Mouse (Mus musculus) midbrain, embryonic 14.5 days (tissue): ENCODE measurements around the gene Vti1a. TPM values are rescaled to one million over a fixed set of nuclear protein-coding genes. Genes with fewer than 3 reads are reported as not detected.

Source experiments
- ATAC-seq: fragments of 200-750 bp; cut with Nextera tagmentation; 2 replicates; pipeline ENCODE4 v1.8.0; 2017; ENCODE audit warnings: moderate number of reproducible peaks, moderate library complexity; ENCODE audit not compliant: low FRiP score, low TSS enrichment
- DNase-seq: peaks from one replicate; pipeline ENCODE4 v3.0.0-alpha.2; 2015
- H3K27ac ChIP-seq: fragments of 300-500 bp; sonication (generic); replicated peaks from 2 replicates; pipeline ENCODE4 v1.5.1; 2014; ENCODE audit warnings: mild to moderate bottlenecking, low read depth, low read length, moderate library complexity
- H3K27me3 ChIP-seq: fragments of 300-500 bp; sonication (generic); 2 replicates; pipeline ENCODE4 v1.6.1; 2014; ENCODE audit warnings: low read length, control low read depth, mixed read lengths; ENCODE audit not compliant: control insufficient read depth, insufficient read depth
- H3K36me3 ChIP-seq: fragments of 300-500 bp; sonication (generic); 2 replicates; pipeline ENCODE4 v1.6.1; 2014; ENCODE audit warnings: low read length, control low read depth; ENCODE audit not compliant: control insufficient read depth, insufficient read depth
- H3K4me1 ChIP-seq: fragments of 300-500 bp; sonication (generic); 2 replicates; pipeline ENCODE4 v1.6.1; 2014; ENCODE audit warnings: mild to moderate bottlenecking, antibody characterized with exemption, low read length, control low read depth; ENCODE audit not compliant: control insufficient read depth, insufficient read depth
- H3K4me2 ChIP-seq: fragments of 300-500 bp; sonication (generic); 2 replicates; pipeline ENCODE4 v1.6.1; 2014; ENCODE audit warnings: mild to moderate bottlenecking, low read length, moderate library complexity
- H3K4me3 ChIP-seq: fragments of 300-500 bp; sonication (generic); replicated peaks from 2 replicates; pipeline ENCODE4 v1.5.1; 2014; ENCODE audit warnings: low read depth, low read length
- H3K9ac ChIP-seq: fragments of 300-500 bp; sonication (generic); replicated peaks from 2 replicates; pipeline ENCODE4 v1.6.1; 2014; ENCODE audit warnings: mild to moderate bottlenecking, low read length, moderate library complexity
- H3K9me3 ChIP-seq: fragments of 300-500 bp; sonication (generic); 2 replicates; pipeline ENCODE4 v1.6.1; 2016; ENCODE audit warnings: low read length, control low read depth, mixed read lengths; ENCODE audit not compliant: control insufficient read depth
- WGBS: fragments of 180-500 bp; shearing (Covaris S2); extraction: QIAGEN DNeasy Blood & Tissue Kit; methylation state at CpG from one replicate; pipeline ENCODE4 v1.1.7; 2014; 5-methylcytosine and 5-hydroxymethylcytosine counted together
- polyA plus RNA-seq: library from polyadenylated mRNA; unstranded; fragments of >200 nt; fragmentation: Nextera tagmentation; extraction: Ambion mirVana; gene quantifications from 2 replicates; pipeline ENCODE4 v1.2.1, GENCODE M21; 2014

The Vti1a gene
- polyA plus RNA-seq, 1 experiment from 2014 or later, result 33.9 TPM

DNA sequence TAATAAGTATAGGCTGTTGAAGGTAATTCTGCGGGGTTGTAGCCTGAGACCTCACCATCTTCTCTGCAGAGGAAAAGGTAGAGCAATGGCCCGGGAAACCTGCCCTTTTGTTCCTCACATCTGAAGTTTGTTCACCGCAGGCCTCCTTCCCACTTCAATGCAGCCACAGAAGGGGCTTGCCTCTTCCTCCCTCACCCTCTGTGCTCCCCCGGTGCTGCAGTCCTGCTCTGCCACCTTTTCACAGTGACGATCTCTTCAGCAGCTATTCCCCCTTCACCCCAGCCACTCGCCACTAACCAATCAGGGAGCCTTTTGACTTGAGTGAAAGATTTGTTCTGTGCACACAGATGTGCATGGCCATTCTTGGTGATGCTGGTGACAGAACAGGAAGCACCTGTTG is 92.4 kb downstream of the Vti1a start:
- no peaks in the 10 kb centered on the region for H3K36me3 ChIP-seq
- ATAC-seq, result no peak
- 0 out of 2 replicates have a peak overlapping the region, but pooled peaks have one; percentile 13 for H3K27ac ChIP-seq
- H3K9me3 ChIP-seq, result no peaks in the 10 kb centered on the region
- H3K4me2 ChIP-seq, result no peak overlapping the region
- 38% methylated on average over 6 of the region's 6 CpGs for WGBS
- no peaks in the 10 kb centered on the region for H3K27me3 ChIP-seq
- H3K9ac ChIP-seq, result no peak overlapping the region
- peaks cover 8% of the 10 kb centered on the region; the same call in 1 of the 2 replicates for H3K4me1 ChIP-seq
- no peak for DNase-seq
- H3K4me3 ChIP-seq, result no peak overlapping the region

DNA sequence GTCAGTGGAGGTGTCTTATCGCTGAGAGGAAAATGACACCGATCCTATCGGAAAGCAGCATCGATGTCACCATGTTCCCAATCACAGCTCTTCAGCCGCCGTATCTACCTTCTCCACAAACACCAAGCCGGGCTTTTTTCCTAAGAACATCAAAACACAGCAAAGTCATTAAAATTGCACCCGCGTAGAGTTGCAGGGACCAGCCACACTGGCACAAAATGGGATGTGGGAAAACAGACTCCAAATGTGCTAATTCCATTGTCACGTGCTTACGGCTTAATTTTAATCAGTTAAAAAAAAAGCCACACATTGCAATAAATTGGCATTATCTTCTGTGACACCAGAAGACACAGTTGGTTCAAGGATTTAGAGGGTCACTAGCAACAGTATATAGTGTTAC is 95.3 kb downstream of the Vti1a start:
- 64% methylated on average over 11 of the region's 11 CpGs for WGBS
- ATAC-seq, result no peak
- H3K27ac ChIP-seq, result peak overlapping the region; percentile 72
- no peaks in the 10 kb centered on the region for H3K27me3 ChIP-seq
- no peak overlapping the region for H3K4me3 ChIP-seq
- no peak overlapping the region for H3K4me2 ChIP-seq
- peak; percentile 60 for DNase-seq
- H3K4me1 ChIP-seq, result peaks cover 8% of the 10 kb centered on the region; the same call in 1 of the 2 replicates
- H3K9me3 ChIP-seq, result no peaks in the 10 kb centered on the region
- no peaks in the 10 kb centered on the region for H3K36me3 ChIP-seq
- H3K9ac ChIP-seq, result no peak overlapping the region

DNA sequence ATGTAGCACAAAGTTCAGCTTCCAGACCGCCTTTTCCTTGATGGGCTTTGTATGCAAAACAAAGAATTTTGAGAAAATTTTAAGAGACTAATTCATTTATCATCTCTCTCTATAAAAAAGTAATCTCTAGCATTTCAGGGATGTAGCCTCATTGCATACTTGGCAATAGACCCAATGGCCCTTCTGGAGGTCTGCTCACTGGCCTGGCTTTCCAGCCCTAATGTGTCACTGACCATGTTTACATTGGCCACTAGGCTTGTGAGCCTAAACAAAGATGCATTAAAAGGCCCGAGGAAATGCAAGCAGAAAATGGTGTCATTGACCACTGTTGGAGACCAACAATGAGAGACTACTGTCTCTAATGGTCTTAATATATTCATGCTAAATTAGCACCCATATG is 95.8 kb downstream of the Vti1a start:
- Histone ChIP-seq H3K36me3 (no peaks in the 10 kb centered on the region), H3K9me3 (no peaks in the 10 kb centered on the region), H3K27ac (peak overlapping the region; percentile 72; the same call in 1 of the 2 replicates), H3K4me2 (no peak overlapping the region), H3K4me1 (peaks cover 8% of the 10 kb centered on the region; the same call in 1 of the 2 replicates), H3K9ac (no peak overlapping the region), H3K4me3 (no peak overlapping the region), H3K27me3 (no peaks in the 10 kb centered on the region)
- 64% methylated on average over 2 of the region's 2 CpGs for WGBS
- no peak for DNase-seq
- no peak for ATAC-seq

DNA sequence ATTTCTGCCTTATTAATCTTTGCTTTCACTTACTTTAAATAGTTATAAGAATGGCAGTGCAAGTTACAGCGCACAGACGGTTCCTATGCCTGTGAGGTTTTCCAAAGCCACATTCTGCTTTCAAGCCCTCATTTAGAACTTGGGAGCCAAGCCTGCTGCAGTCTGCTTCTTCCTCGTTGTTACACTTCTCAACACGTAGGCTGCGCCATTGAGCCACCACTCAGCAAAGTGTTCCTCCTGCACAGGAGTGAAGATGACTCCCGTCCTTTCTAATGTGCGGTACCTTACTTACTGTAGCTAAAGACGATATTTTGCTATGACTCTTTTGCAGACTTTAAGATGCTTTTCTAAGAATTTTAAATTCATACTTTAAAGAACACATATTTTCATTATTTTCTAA is 98.0 kb downstream of the Vti1a start:
- no peak overlapping the region for H3K4me2 ChIP-seq
- no peak overlapping the region for H3K27ac ChIP-seq
- DNase-seq (peak; percentile 90), ATAC-seq (0 out of 2 replicates have a peak, but pooled peaks have one; percentile 55)
- 36% methylated on average over 8 of the region's 8 CpGs for WGBS
- no peaks in the 10 kb centered on the region for H3K27me3 ChIP-seq
- no peaks in the 10 kb centered on the region for H3K9me3 ChIP-seq
- peaks cover 8% of the 10 kb centered on the region; the same call in 1 of the 2 replicates for H3K4me1 ChIP-seq
- H3K36me3 ChIP-seq, result no peaks in the 10 kb centered on the region
- no peak overlapping the region for H3K4me3 ChIP-seq
- no peak overlapping the region for H3K9ac ChIP-seq

DNA sequence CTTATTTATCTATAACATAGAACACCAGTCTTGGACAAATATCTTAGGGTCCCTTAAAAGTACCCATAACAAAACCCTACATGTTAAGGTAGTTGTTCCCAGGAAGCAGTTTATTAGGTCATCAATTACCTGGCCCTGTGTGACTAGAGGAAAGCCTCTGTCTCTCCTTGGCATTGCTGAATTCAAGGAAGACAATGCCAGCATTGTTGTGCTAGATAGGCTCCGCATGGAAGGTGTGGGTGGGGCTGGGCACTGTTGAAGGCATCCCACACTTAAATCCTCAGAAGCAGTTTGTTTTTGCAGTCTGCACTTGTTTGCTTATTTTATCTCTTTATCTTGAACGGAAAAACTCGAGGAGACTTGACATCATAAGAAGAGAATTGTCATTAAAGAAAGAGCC is 102.7 kb downstream of the Vti1a start:
- ATAC-seq (no peak), DNase-seq (no peak)
- Histone ChIP-seq H3K27me3 (no peaks in the 10 kb centered on the region), H3K4me1 (peaks cover 10% of the 10 kb centered on the region; the same call in 1 of the 2 replicates), H3K36me3 (no peaks in the 10 kb centered on the region), H3K4me2 (no peak overlapping the region), H3K9me3 (no peaks in the 10 kb centered on the region), H3K27ac (no peak overlapping the region), H3K4me3 (no peak overlapping the region), H3K9ac (no peak overlapping the region)
- 64% methylated on average over 3 of the region's 3 CpGs for WGBS

DNA sequence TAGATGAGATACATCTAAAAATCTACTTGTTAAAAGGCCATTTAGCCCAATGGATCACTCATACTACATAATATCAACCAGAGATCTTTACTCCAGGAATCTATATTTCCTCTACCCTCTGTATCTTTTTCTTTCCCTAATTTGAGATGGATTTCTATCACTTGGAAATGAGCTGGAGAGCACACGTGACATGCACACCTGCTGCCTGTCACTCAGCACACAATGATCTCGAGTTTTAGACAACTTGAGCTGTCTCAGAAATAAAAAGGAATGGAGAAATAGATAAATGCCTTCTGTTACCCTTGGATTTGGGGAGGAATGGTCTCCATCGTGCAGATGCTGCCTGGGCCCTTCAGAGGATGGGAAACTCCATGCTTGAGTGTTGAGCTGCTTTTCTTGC is 103.9 kb downstream of the Vti1a start:
- Histone ChIP-seq H3K4me1 (peaks cover 10% of the 10 kb centered on the region; the same call in 1 of the 2 replicates), H3K36me3 (no peaks in the 10 kb centered on the region)
- ATAC-seq, result no peak

DNA sequence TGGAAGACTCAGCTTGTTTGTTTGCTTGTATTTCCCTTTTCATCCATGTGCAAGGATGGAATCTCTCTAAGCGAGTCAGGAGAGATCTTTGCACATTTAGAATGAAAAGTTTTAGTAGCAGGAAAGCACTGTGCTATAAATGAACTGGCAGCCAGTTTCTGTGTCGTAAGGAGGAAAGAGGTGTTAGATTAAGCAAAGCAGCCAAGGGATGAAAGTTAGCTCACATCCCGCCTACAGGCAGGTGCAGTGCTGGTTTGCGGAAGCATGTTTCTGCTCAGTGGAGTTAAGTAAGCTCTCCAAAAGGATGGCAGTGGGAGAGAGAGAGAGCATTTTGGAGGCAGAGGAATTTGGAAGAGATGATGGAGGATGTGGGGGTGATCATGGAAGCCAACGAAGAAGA is 105.7 kb downstream of the Vti1a start:
- H3K4me1 ChIP-seq, result peaks cover 10% of the 10 kb centered on the region; the same call in 1 of the 2 replicates
- no peaks in the 10 kb centered on the region for H3K9me3 ChIP-seq
- no peak overlapping the region for H3K27ac ChIP-seq
- 82% methylated on average over 5 of the region's 5 CpGs for WGBS
- H3K4me2 ChIP-seq, result no peak overlapping the region
- ATAC-seq (no peak), DNase-seq (no peak)
- no peak overlapping the region for H3K9ac ChIP-seq
- H3K36me3 ChIP-seq, result no peaks in the 10 kb centered on the region
- H3K27me3 ChIP-seq, result no peaks in the 10 kb centered on the region
- no peak overlapping the region for H3K4me3 ChIP-seq

More for the DNA sequence above, 103.9 kb downstream of the Vti1a start:
- no peak overlapping the region for H3K9ac ChIP-seq
- WGBS, result 45% methylated on average over 3 of the region's 3 CpGs
- no peaks in the 10 kb centered on the region for H3K9me3 ChIP-seq
- H3K4me2 ChIP-seq, result no peak overlapping the region
- no peak overlapping the region for H3K4me3 ChIP-seq
- no peak for DNase-seq
- H3K27ac ChIP-seq, result no peak overlapping the region
- no peaks in the 10 kb centered on the region for H3K27me3 ChIP-seq

DNA sequence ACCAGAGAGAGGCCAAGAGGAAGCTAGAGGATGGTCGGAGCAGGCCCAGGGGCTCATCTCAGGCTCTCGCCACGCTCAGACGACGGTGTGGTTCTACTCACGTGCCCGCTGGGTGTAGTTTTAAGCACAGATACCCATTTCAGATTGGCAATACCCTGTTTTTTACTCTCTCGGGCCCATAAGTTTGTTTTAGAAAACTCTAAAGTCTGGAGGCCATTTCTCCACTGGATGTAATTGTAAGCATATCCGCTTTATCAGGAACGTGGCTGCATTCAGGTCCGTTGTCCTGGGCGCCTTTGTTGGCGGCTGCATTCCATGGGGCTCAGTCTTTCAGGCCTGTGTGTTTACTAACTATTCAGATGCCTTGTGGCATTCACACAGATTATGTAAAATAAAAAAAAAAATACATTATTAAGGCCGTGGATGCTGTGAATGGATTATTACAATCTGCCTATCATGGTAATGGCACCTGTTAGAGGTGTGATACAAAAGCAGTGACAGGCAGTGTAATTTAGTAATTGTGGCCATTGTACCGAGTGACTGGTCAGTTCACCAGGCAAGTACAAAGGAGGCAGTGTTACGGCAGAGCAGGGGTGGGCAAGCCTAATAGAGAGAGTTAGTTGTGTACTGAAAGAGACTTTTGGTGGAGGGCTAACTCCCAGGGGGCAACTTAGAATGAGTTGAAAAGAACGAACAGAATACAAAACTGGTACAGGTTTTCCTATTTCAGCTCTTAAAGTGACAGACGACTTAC is 106.4 kb downstream of the Vti1a start:
- H3K27ac ChIP-seq, result 0 out of 2 replicates have a peak overlapping the region, but pooled peaks have one; percentile 26
- WGBS, result 27% methylated on average over 18 of the region's 18 CpGs

More for the DNA sequence above, 106.4 kb downstream of the Vti1a start:
- Histone ChIP-seq H3K9me3 (no peaks in the 10 kb centered on the region), H3K27me3 (no peaks in the 10 kb centered on the region), H3K4me1 (peaks cover 10% of the 10 kb centered on the region; the same call in 1 of the 2 replicates), H3K9ac (no peak overlapping the region), H3K4me2 (no peak overlapping the region), H3K36me3 (no peaks in the 10 kb centered on the region), H3K4me3 (no peak overlapping the region)
- ATAC-seq, result peak; percentile 48; the same call in 1 of the 2 replicates
- DNase-seq, result peak; percentile 65
